Mouse (Mus musculus) CH12.LX (cell line): ENCODE results near the gene Zfp747. TPM values are rescaled to one million over a fixed set of nuclear protein-coding genes. Genes with fewer than 3 reads are reported as not detected.

Experiments used
- DNase-seq: peaks from one replicate; pipeline ENCODE4 v3.0.0-alpha.2; 2013; ENCODE audit errors: extremely low read depth
- H3K27ac ChIP-seq: 2 replicates; pipeline ENCODE4 v1.5.1; 2012; ENCODE audit warnings: low read depth, mild to moderate bottlenecking, control low read depth, moderate library complexity; ENCODE audit not compliant: insufficient read depth
- H3K27me3 ChIP-seq: replicated peaks from 2 replicates; pipeline ENCODE3; 2012; ENCODE audit warnings: inconsistent platforms
- H3K36me3 ChIP-seq, 2 experiments: replicated peaks in 1 of 2; 2 replicates each; pipeline versions ENCODE3 to v1.6.1; 2012; ENCODE audit warnings: inconsistent platforms in 1 of 2, low read length in 1 of 2, mild to moderate bottlenecking in 1 of 2, mixed read lengths in 1 of 2, moderate library complexity in 1 of 2; ENCODE audit not compliant: control insufficient read depth in 1 of 2, insufficient read depth in 1 of 2
- H3K4me1 ChIP-seq, 2 experiments: 2 replicates each; pipeline ENCODE4 v1.6.1; 2012; ENCODE audit warnings: inconsistent platforms in 1 of 2, moderate library complexity in 1 of 2; ENCODE audit not compliant: insufficient read depth in 2 of 2, control insufficient read depth in 1 of 2
- H3K4me2 ChIP-seq: 2 replicates; pipeline ENCODE4 v1.6.1; 2012; ENCODE audit warnings: low read depth, mild to moderate bottlenecking, control low read depth; ENCODE audit not compliant: poor library complexity, insufficient read depth, severe bottlenecking
- H3K4me3 ChIP-seq, 3 experiments: fragments of 150-350 bp in 1 of 3; sonication (generic) in 1 of 3; replicated peaks in 1 of 3; 2 replicates each; pipeline versions ENCODE3 to v1.5.1; 2011 to 2012; ENCODE audit warnings: low read depth in 2 of 3, low read length in 2 of 3, mild to moderate bottlenecking in 2 of 3, moderate library complexity in 2 of 3, control low read depth in 1 of 3, improper control_type of control experiment in 1 of 3, inconsistent platforms in 1 of 3, mixed read lengths in 1 of 3; ENCODE audit not compliant: poor library complexity in 1 of 3
- H3K79me2 ChIP-seq: replicated peaks from 2 replicates; pipeline ENCODE4 v1.6.1; 2012; ENCODE audit warnings: mild to moderate bottlenecking, moderate library complexity; ENCODE audit not compliant: control insufficient read depth, poor library complexity, insufficient read depth, severe bottlenecking; ENCODE audit errors: extremely low read depth
- H3K9ac ChIP-seq: 2 replicates; pipeline ENCODE4 v1.6.1; 2012; ENCODE audit warnings: low read depth, mild to moderate bottlenecking, control low read depth, moderate library complexity; ENCODE audit not compliant: insufficient read depth
- H3K9me3 ChIP-seq: replicated peaks from 2 replicates; pipeline ENCODE3; 2012; ENCODE audit warnings: low read length, inconsistent platforms, mixed read lengths
- CHD1 ChIP-seq: IDR thresholded peaks from 2 replicates; pipeline ENCODE4 v1.6.1; 2012; ENCODE audit warnings: low read depth, low read length, improper control_type of control experiment, inconsistent platforms
- E2F4 ChIP-seq: IDR thresholded peaks from 2 replicates; pipeline ENCODE4 v1.6.1; 2011; ENCODE audit warnings: low read depth, low read length, improper control_type of control experiment; ENCODE audit not compliant: insufficient replicate concordance
- ELF1 ChIP-seq: IDR thresholded peaks from 2 replicates; pipeline ENCODE4 v1.6.1; 2014; ENCODE audit warnings: low read depth, mild to moderate bottlenecking, inconsistent platforms, low read length, improper control_type of control experiment
- IRF4 ChIP-seq: IDR thresholded peaks from 2 replicates; pipeline ENCODE4 v1.6.1; 2014; ENCODE audit warnings: low read depth, mild to moderate bottlenecking, inconsistent platforms, low read length, improper control_type of control experiment
- JUN ChIP-seq: IDR thresholded peaks from 2 replicates; pipeline ENCODE4 v1.6.1; 2011; ENCODE audit warnings: low read depth, mild to moderate bottlenecking, low read length, improper control_type of control experiment, moderate library complexity; ENCODE audit not compliant: insufficient read depth
- KAT2A ChIP-seq: IDR thresholded peaks from 2 replicates; pipeline ENCODE4 v1.6.1; 2012; ENCODE audit warnings: low read length, improper control_type of control experiment, inconsistent platforms; ENCODE audit not compliant: insufficient replicate concordance
- MEF2A ChIP-seq: IDR thresholded peaks from 2 replicates; pipeline ENCODE4 v1.6.1; 2014; ENCODE audit warnings: low read depth, mild to moderate bottlenecking, inconsistent platforms, low read length, improper control_type of control experiment, borderline replicate concordance
- MYC ChIP-seq: IDR thresholded peaks from 2 replicates; pipeline ENCODE4 v1.6.1; 2011; ENCODE audit warnings: low read depth, mild to moderate bottlenecking, improper control_type of control experiment, low read length
- PAX5 ChIP-seq: IDR thresholded peaks from 2 replicates; pipeline ENCODE4 v1.6.1; 2012; ENCODE audit warnings: low read length, inconsistent platforms, mixed read lengths
- RAD21 ChIP-seq: IDR thresholded peaks from 2 replicates; pipeline ENCODE4 v1.6.1; 2011; ENCODE audit warnings: low read depth, mild to moderate bottlenecking, low read length, improper control_type of control experiment, moderate library complexity
- RCOR1 ChIP-seq: conservative IDR thresholded peaks from 2 replicates; pipeline ENCODE4 v1.6.1; 2012; ENCODE audit warnings: low read depth, mild to moderate bottlenecking, inconsistent platforms, low read length, improper control_type of control experiment
- TBP ChIP-seq: conservative IDR thresholded peaks from 2 replicates; pipeline ENCODE4 v1.6.1; 2011; ENCODE audit warnings: low read depth, low read length, improper control_type of control experiment
- TCF12 ChIP-seq: IDR thresholded peaks from 2 replicates; pipeline ENCODE4 v1.6.1; 2014; ENCODE audit warnings: low read depth, mild to moderate bottlenecking, inconsistent platforms, low read length, improper control_type of control experiment
- dilution Hi-C: fragments of 300-500 bp; cut with MboI; formaldehyde crosslinking; loops from 2 replicates; pipeline ENCODE4 v1.14.3; 2020; ENCODE audit warnings: low sequenced_read_pairs; ENCODE audit not compliant: extremely low pct_unique_long_range_greater_than_20kb, extremely low pct_ligation_motif_present
- in situ Hi-C: fragments of 300-500 bp; cut with MboI; formaldehyde crosslinking; loops from 3 replicates; pipeline ENCODE4 v1.14.3; 2019; ENCODE audit warnings: low sequenced_read_pairs, low pct_ligation_motif_present, low pct_unique_long_range_greater_than_20kb, mixed read lengths
- polyA plus RNA-seq: library from polyadenylated mRNA; unstranded; fragments of >175 nt; gene quantifications from 2 replicates; pipeline ENCODE4 v1.2.1, GENCODE M21; 2012; ENCODE audit warnings: low read depth; ENCODE audit not compliant: insufficient read length
- total RNA-seq, 2 experiments: library from RNA; depleted of rRNA; stranded (reverse); fragments of 300-350 nt in 1 of 2; fragments of >200 nt in 1 of 2; gene quantifications; 2 replicates each; pipeline ENCODE4 v1.2.3; 2012 to 2014

Gene Zfp747
- total and polyA plus RNA-seq, 3 experiments, result 7.2 to 8.2 (median 7.7) TPM

- peaks cover 8% of the 10 kb centered on the region for H3K27me3 ChIP-seq
- no peak for DNase-seq
- no peak overlapping the region for H3K4me2 ChIP-seq
- H3K79me2 ChIP-seq, result peaks cover 5% of the 10 kb centered on the region
- no peak overlapping the region for H3K9ac ChIP-seq
- H3K36me3 ChIP-seq, result peaks cover 0 to 1% of the 10 kb centered on the region in 2 experiments
- H3K27ac ChIP-seq, result no peak overlapping the region
- no peak overlapping the region for H3K4me3 ChIP-seq
- in situ Hi-C loops (no loop called here), dilution Hi-C loops (no loop called here)
- peaks cover 5% of the 10 kb centered on the region for H3K9me3 ChIP-seq
- TF ChIP-seq RCOR1 (no peak), JUN (no peak)
- peaks cover 4 to 16% of the 10 kb centered on the region in 2 experiments; a peak in 2 of 4 replicates for H3K4me1 ChIP-seq
Observed at GRCm38 (mm10) chr7:127425291-127425690, 49.4 kb upstream of the Zfp747 start.

- H3K4me1 ChIP-seq, result peaks cover 4 to 22% of the 10 kb centered on the region in 2 experiments; a peak in 2 of 4 replicates
- TF ChIP-seq MEF2A, result no peak
- no peak for TF ChIP-seq TCF12
- TF ChIP-seq RAD21, result no peak
- no peak for TF ChIP-seq PAX5
- TF ChIP-seq KAT2A, result no peak
- TF ChIP-seq E2F4, result no peak
- no peak for TF ChIP-seq MYC
- no peak for TF ChIP-seq IRF4
- TF ChIP-seq CHD1, result no peak
- TF ChIP-seq RCOR1, result no peak
- TF ChIP-seq TBP, result no peak
- TF ChIP-seq ELF1, result no peak
- H3K27ac ChIP-seq, result no peak overlapping the region
- peaks cover 11 to 28% of the 10 kb centered on the region in 2 experiments for H3K36me3 ChIP-seq
- no peak overlapping the region for H3K9ac ChIP-seq
- peaks cover 8% of the 10 kb centered on the region for H3K27me3 ChIP-seq
- peak overlapping the region; percentile 77 for H3K4me2 ChIP-seq
- peaks cover 5% of the 10 kb centered on the region for H3K9me3 ChIP-seq
- dilution Hi-C loops, result no loop called here
- in situ Hi-C loops, result loop anchor here (5.0 kb wide), 1 partner anchor 35 kb away; the partner anchor contains the start of gene Prr14
- H3K79me2 ChIP-seq, result peaks cover 5% of the 10 kb centered on the region
- H3K4me3 ChIP-seq, result peak overlapping the region in 2 of 3 experiments; percentile 82
- DNase-seq, result no peak
Observed at GRCm38 (mm10) chr7:127422247-127422646, 46.4 kb upstream of the Zfp747 start.
